Comparison of ENCODE assay signal across 17 mouse cellular contexts in genomic region chrX:99978354-99978753, GRCm38 (mm10). TPM values are rescaled to one million over a fixed set of nuclear protein-coding genes. Genes with fewer than 3 reads are reported as not detected.
DNase-seq lines count a peak whose midpoint lies in the region; ATAC-seq and TF ChIP-seq lines count a peak whose summit lies in the region.
"Had no signal": no experiment of that assay in that cellular context is flagged by ENCODE, and none has a peak within 500 bp of the region (broad histone marks: within the 10 kb centered on the region; RNA-seq: fewer than 3 reads in every experiment).

No protein-coding gene starts in this region.

- H3K27ac ChIP-seq in hindbrain, postnatal 0 days: no peak overlapping the region
- no peak overlapping the region for H3K27ac ChIP-seq in hindbrain, embryonic 11.5 days (ENCODE audit: low read depth, low read length)
- H3K27ac ChIP-seq in lung, postnatal 0 days (ENCODE audit: low read length): no peak overlapping the region
- H3K27ac ChIP-seq in CH12.LX (ENCODE audit: insufficient read depth, low read depth): no peak overlapping the region
- H3K27ac ChIP-seq: embryonic facial prominence, embryonic 13.5 days; forebrain, embryonic 15.5 days; hindbrain, embryonic 13.5 days; liver, embryonic 15.5 days; neural tube, embryonic 12.5 days had no signal

- H3K4me2 ChIP-seq in hindbrain, postnatal 0 days (ENCODE audit: low read depth, low read length): no peak overlapping the region
- H3K4me2 ChIP-seq in hindbrain, embryonic 11.5 days (replicated peaks; ENCODE audit: low read depth, low read length): no peak overlapping the region
- no peak overlapping the region for H3K4me2 ChIP-seq in lung, postnatal 0 days (replicated peaks; ENCODE audit: low read depth, low read length)
- no peak overlapping the region for H3K4me2 ChIP-seq in CH12.LX (ENCODE audit: insufficient read depth, low read depth, poor library complexity, severe bottlenecking)
- H3K4me2 ChIP-seq: embryonic facial prominence, embryonic 13.5 days; forebrain, embryonic 15.5 days; heart, embryonic 12.5 days; hindbrain, embryonic 13.5 days; liver, embryonic 15.5 days; neural tube, embryonic 12.5 days had no signal

- TF ChIP-seq RAD21 in CH12.LX (IDR thresholded peaks at IDR 0.05; ENCODE audit: low read depth, low read length): peak; percentile 25

- TF ChIP-seq EP300 in lung, postnatal 0 days (IDR thresholded peaks at IDR 0.05): no peak
- TF ChIP-seq EP300 in CH12.LX (IDR thresholded peaks at IDR 0.05; ENCODE audit: low read length): no peak

- dilution Hi-C loops in CH12.LX (cut with MboI; ENCODE audit: extremely low pct_ligation_motif_present, extremely low pct_unique_long_range_greater_than_20kb, low sequenced_read_pairs): no loop called here

- peak; percentile 27 for DNase-seq in hindbrain, postnatal 0 days (ENCODE audit: low spot score)
- DNase-seq in hindbrain, embryonic 11.5 days (ENCODE audit: low spot score): no peak
- DNase-seq in lung, postnatal 0 days (ENCODE audit: low spot score): no peak
- DNase-seq in lung, adult 18-20 months: no peak
- DNase-seq in CH12.LX (ENCODE audit: extremely low read depth) (peak; percentile 16), adipocyte (ENCODE audit: low spot score) (no peak)
- peak; percentile 12 for DNase-seq in splenic B cell, adult 2 months (ENCODE audit: low read depth, low spot score)
- DNase-seq: cerebellum, adult 9-10 months; heart, postnatal 14 days; lung, postnatal 36 days; thymus, postnatal 4 days had no signal

- H3K79me2 ChIP-seq in CH12.LX (replicated peaks; ENCODE audit: control insufficient read depth, extremely low read depth, insufficient read depth, poor library complexity, severe bottlenecking): no peaks in the 10 kb centered on the region

- no peak overlapping the region for H3K4me3 ChIP-seq in hindbrain, postnatal 0 days (ENCODE audit: low read length)
- no peak overlapping the region for H3K4me3 ChIP-seq in hindbrain, embryonic 11.5 days (ENCODE audit: low read depth, low read length)
- H3K4me3 ChIP-seq in lung, postnatal 0 days (ENCODE audit: low read depth, low read length): no peak overlapping the region
- H3K4me3 ChIP-seq in CH12.LX (replicated peaks in 1 of 3; ENCODE audit: low read depth in 2 of 3, low read length in 2 of 3, poor library complexity in 1 of 3): no peak overlapping the region
- H3K4me3 ChIP-seq: embryonic facial prominence, embryonic 13.5 days; forebrain, embryonic 15.5 days; heart, embryonic 12.5 days; hindbrain, embryonic 13.5 days; liver, embryonic 15.5 days; neural tube, embryonic 12.5 days had no signal

- no peaks in the 10 kb centered on the region for H3K36me3 ChIP-seq in hindbrain, postnatal 0 days (ENCODE audit: insufficient read depth, low read length)
- no peaks in the 10 kb centered on the region for H3K36me3 ChIP-seq in hindbrain, embryonic 11.5 days (ENCODE audit: control insufficient read depth, insufficient read depth, low read length)
- H3K36me3 ChIP-seq in lung, postnatal 0 days (ENCODE audit: insufficient read depth, low read length): no peaks in the 10 kb centered on the region
- H3K36me3 ChIP-seq in CH12.LX (replicated peaks in 1 of 2; ENCODE audit: control insufficient read depth in 1 of 2, insufficient read depth in 1 of 2, low read length in 1 of 2): no peaks in the 10 kb centered on the region
- H3K36me3 ChIP-seq in splenic B cell, adult 2 months (ENCODE audit: control insufficient read depth, insufficient read depth, low read length, poor library complexity, severe bottlenecking): no peaks in the 10 kb centered on the region
- H3K36me3 ChIP-seq: embryonic facial prominence, embryonic 13.5 days; forebrain, embryonic 15.5 days; heart, embryonic 12.5 days; hindbrain, embryonic 13.5 days; liver, embryonic 15.5 days; neural tube, embryonic 12.5 days had no signal

- no peaks in the 10 kb centered on the region for H3K9me3 ChIP-seq in hindbrain, postnatal 0 days (ENCODE audit: low read length)
- no peaks in the 10 kb centered on the region for H3K9me3 ChIP-seq in hindbrain, embryonic 11.5 days (ENCODE audit: control insufficient read depth, low read length)
- H3K9me3 ChIP-seq in lung, postnatal 0 days (ENCODE audit: low read length): no peaks in the 10 kb centered on the region
- H3K9me3 ChIP-seq in CH12.LX (replicated peaks; ENCODE audit: low read length): no peaks in the 10 kb centered on the region
- H3K9me3 ChIP-seq: embryonic facial prominence, embryonic 13.5 days; forebrain, embryonic 15.5 days; heart, embryonic 12.5 days; hindbrain, embryonic 13.5 days; liver, embryonic 15.5 days; neural tube, embryonic 12.5 days had no signal

- no peaks in the 10 kb centered on the region for H3K4me1 ChIP-seq in hindbrain, postnatal 0 days (ENCODE audit: insufficient read depth, low read length)
- no peaks in the 10 kb centered on the region; the same call in 1 of the 2 replicates for H3K4me1 ChIP-seq in hindbrain, embryonic 11.5 days (replicated peaks; ENCODE audit: control insufficient read depth, insufficient read depth, low read length)
- H3K4me1 ChIP-seq in lung, postnatal 0 days (ENCODE audit: insufficient read depth, low read depth, low read length): no peaks in the 10 kb centered on the region
- H3K4me1 ChIP-seq in CH12.LX (ENCODE audit: control insufficient read depth in 1 of 2, insufficient read depth in 2 of 2): peaks cover 2 to 3% of the 10 kb centered on the region in 2 experiments; a peak in 1 of 4 replicates
- H3K4me1 ChIP-seq: embryonic facial prominence, embryonic 13.5 days; heart, embryonic 12.5 days; liver, embryonic 15.5 days; neural tube, embryonic 12.5 days had no signal

- WGBS in hindbrain, postnatal 0 days: 80% methylated on average over 2 of the region's 2 CpGs
- WGBS in hindbrain, embryonic 11.5 days: 68% methylated on average over 2 of the region's 2 CpGs
- WGBS in lung, postnatal 0 days: 80% methylated on average over 2 of the region's 2 CpGs

- peak; percentile 30 for TF ChIP-seq CTCF in hindbrain, postnatal 0 days (IDR thresholded peaks at IDR 0.05; ENCODE audit: low read depth)
- TF ChIP-seq CTCF in lung, postnatal 0 days (IDR thresholded peaks at IDR 0.05): peak; percentile 15; the same call in 1 of the 2 replicates
- peak in 1 of 2 experiments; percentile 44; a peak in 1 of 4 replicates for TF ChIP-seq CTCF in CH12.LX (conservative IDR thresholded peaks at IDR 0.05 in 1 of 2, IDR thresholded peaks at IDR 0.05 in 1 of 2; ENCODE audit: low read depth in 2 of 2, low read length in 2 of 2)

- peaks cover 5% of the 10 kb centered on the region; the same call in 1 of the 2 replicates for H3K27me3 ChIP-seq in hindbrain, postnatal 0 days (ENCODE audit: insufficient read depth, low read length)
- H3K27me3 ChIP-seq in hindbrain, embryonic 11.5 days (ENCODE audit: control insufficient read depth, insufficient read depth, low read length): no peaks in the 10 kb centered on the region; the same call in 1 of the 2 replicates
- no peaks in the 10 kb centered on the region for H3K27me3 ChIP-seq in lung, postnatal 0 days (replicated peaks; ENCODE audit: insufficient read depth, low read length)
- H3K27me3 ChIP-seq in CH12.LX (replicated peaks): no peaks in the 10 kb centered on the region
- H3K27me3 ChIP-seq in splenic B cell, adult 2 months (ENCODE audit: control insufficient read depth, insufficient read depth, low read length, poor library complexity, severe bottlenecking): no peaks in the 10 kb centered on the region
- H3K27me3 ChIP-seq: forebrain, embryonic 15.5 days; heart, embryonic 12.5 days; neural tube, embryonic 12.5 days had no signal

- no peak for TF ChIP-seq POLR2A in CH12.LX (IDR thresholded peaks at IDR 0.05; ENCODE audit: low read depth, low read length)

- no peak for ATAC-seq in hindbrain, postnatal 0 days
- no peak for ATAC-seq in hindbrain, embryonic 11.5 days (ENCODE audit: low FRiP score)
- ATAC-seq in lung, postnatal 0 days: no peak
- ATAC-seq: forebrain, embryonic 15.5 days had no signal

- in situ Hi-C loops in CH12.LX (cut with MboI; ENCODE audit: low pct_ligation_motif_present, low pct_unique_long_range_greater_than_20kb, low sequenced_read_pairs): no loop called here

- no peak overlapping the region for H3K9ac ChIP-seq in hindbrain, postnatal 0 days (replicated peaks; ENCODE audit: low read length)
- H3K9ac ChIP-seq in hindbrain, embryonic 11.5 days (ENCODE audit: low read depth, low read length): no peak overlapping the region
- no peak overlapping the region for H3K9ac ChIP-seq in lung, postnatal 0 days (replicated peaks; ENCODE audit: low read depth)
- H3K9ac ChIP-seq in CH12.LX (ENCODE audit: insufficient read depth, low read depth): no peak overlapping the region
- H3K9ac ChIP-seq: embryonic facial prominence, embryonic 13.5 days; forebrain, embryonic 15.5 days; heart, embryonic 12.5 days; hindbrain, embryonic 13.5 days; liver, embryonic 15.5 days; neural tube, embryonic 12.5 days had no signal

TF ChIP-seq in CH12.LX, 34 proteins besides CTCF, POLR2A, EP300 and RAD21:
- TF ChIP-seq SMC3 (IDR thresholded peaks at IDR 0.05; ENCODE audit: low read depth, low read length): peak; percentile 24; the same call in 1 of the 2 replicates
- TF ChIP-seq MAX (IDR thresholded peaks at IDR 0.05; ENCODE audit: low read length): no peak

RNA-seq across cellular contexts. Expression of gene Eda, which starts 2.9 kb away (rescaled TPM):
- 5.8 and 7.5 TPM in 2 replicates for total RNA-seq in hindbrain, postnatal 0 days (2014; rRNA removed)
- 1.7 and 2.1 TPM in 2 replicates for polyA plus RNA-seq in hindbrain, postnatal 0 days (2015; fragmentation: Nextera tagmentation; extraction: Ambion mirVana)
- polyA plus RNA-seq in hindbrain, embryonic 11.5 days (2014; fragmentation: Nextera tagmentation; extraction: Ambion mirVana): 1.3 and 1.9 TPM in 2 replicates
- 0.93 and 0.95 TPM in 2 replicates for polyA plus RNA-seq in lung, postnatal 0 days (2015; fragmentation: Nextera tagmentation; extraction: Ambion mirVana)
- total RNA-seq in CH12.LX (2012; rRNA removed) (0.13 TPM in 2 replicates), CH12.LX (2014; rRNA removed) (0.30 and 0.78 TPM in 2 replicates)
- 0.40 and 0.42 TPM in 2 replicates for polyA plus RNA-seq in CH12.LX (2012; ENCODE audit: insufficient read length, low read depth)

Comparison
In these comparisons a context has a peak if more than half of its experiments do, and no peak if none do; other contexts are left out.
1. DNase-seq: peak in hindbrain, postnatal 0 days (single experiment), CH12.LX (single experiment) and splenic B cell, adult 2 months (single experiment); none in hindbrain, embryonic 11.5 days (single experiment), lung, postnatal 0 days (single experiment), lung, adult 18-20 months (0 of 2) and adipocyte (single experiment).